ENCODE assay signal across 9 mouse cellular contexts in genomic region chr14:49525931-49526291, GRCm38 (mm10). TPM values are rescaled to one million over a fixed set of nuclear protein-coding genes. Genes with fewer than 3 reads are reported as not detected.
DNase-seq lines count a peak whose midpoint lies in the region; ATAC-seq and TF ChIP-seq lines count a peak whose summit lies in the region.
"Had no signal": no experiment of that assay in that cellular context is flagged by ENCODE, and none has a peak within 500 bp of the region (broad histone marks: within the 10 kb centered on the region; RNA-seq: fewer than 3 reads in every experiment).

Gene Slc35f4 (minus strand): TSS chr14:49526046.

- 14% methylated on average over 6 of the region's 6 CpGs for WGBS in kidney, embryonic 15.5 days
- 14% methylated on average over 6 of the region's 6 CpGs for WGBS in embryonic facial prominence, embryonic 14.5 days
- WGBS in intestine, embryonic 15.5 days: 16% methylated on average over 6 of the region's 6 CpGs
- WGBS in midbrain, embryonic 14.5 days: 9% methylated on average over 6 of the region's 6 CpGs
- WGBS in kidney, adult 2 months: 11% methylated on average over 6 of the region's 6 CpGs

- no peak within 1 kb of the TSS for H3K27ac ChIP-seq in kidney, embryonic 15.5 days
- no peak within 1 kb of the TSS for H3K27ac ChIP-seq in embryonic facial prominence, embryonic 14.5 days (replicated peaks; ENCODE audit: low read depth, low read length)
- no peak within 1 kb of the TSS for H3K27ac ChIP-seq in intestine, embryonic 15.5 days
- peak within 1 kb of the TSS; percentile 55 for H3K27ac ChIP-seq in midbrain, embryonic 14.5 days (replicated peaks; ENCODE audit: low read depth, low read length)
- H3K27ac ChIP-seq in kidney, adult 2 months (ENCODE audit: insufficient read depth, low read depth, low read length): no peak within 1 kb of the TSS

- no peak within 1 kb of the TSS for H3K9ac ChIP-seq in kidney, embryonic 15.5 days
- H3K9ac ChIP-seq in embryonic facial prominence, embryonic 14.5 days (ENCODE audit: low read depth, low read length): no peak within 1 kb of the TSS
- no peak within 1 kb of the TSS for H3K9ac ChIP-seq in intestine, embryonic 15.5 days
- H3K9ac ChIP-seq in midbrain, embryonic 14.5 days (replicated peaks; ENCODE audit: low read length): peak within 1 kb of the TSS; percentile 65

- peak within 1 kb of the TSS; percentile 34 for H3K4me3 ChIP-seq in kidney, embryonic 15.5 days (replicated peaks)
- peak within 1 kb of the TSS; percentile 28 for H3K4me3 ChIP-seq in embryonic facial prominence, embryonic 14.5 days (ENCODE audit: low read depth, low read length)
- H3K4me3 ChIP-seq in intestine, embryonic 15.5 days (replicated peaks): peak within 1 kb of the TSS; percentile 33
- H3K4me3 ChIP-seq in midbrain, embryonic 14.5 days (replicated peaks; ENCODE audit: low read depth, low read length): peak within 1 kb of the TSS; percentile 63
- H3K4me3 ChIP-seq in kidney, adult 2 months (ENCODE audit: insufficient read depth, low read depth, low read length): no peak within 1 kb of the TSS

- no peaks in the 10 kb centered on the region for H3K9me3 ChIP-seq in kidney, embryonic 15.5 days (replicated peaks)
- no peaks in the 10 kb centered on the region for H3K9me3 ChIP-seq in embryonic facial prominence, embryonic 14.5 days (ENCODE audit: control insufficient read depth, low read length)
- no peaks in the 10 kb centered on the region for H3K9me3 ChIP-seq in intestine, embryonic 15.5 days
- no peaks in the 10 kb centered on the region for H3K9me3 ChIP-seq in midbrain, embryonic 14.5 days (ENCODE audit: control insufficient read depth, low read length)

- no peak for ATAC-seq in kidney, embryonic 15.5 days (replicated peaks; ENCODE audit: low FRiP score)
- ATAC-seq in embryonic facial prominence, embryonic 14.5 days (ENCODE audit: low read depth): no peak
- no peak; the same call in 1 of the 2 replicates for ATAC-seq in intestine, embryonic 15.5 days
- ATAC-seq in midbrain, embryonic 14.5 days (ENCODE audit: low FRiP score, low TSS enrichment): peak; percentile 27; the same call in 1 of the 2 replicates

- no peak for DNase-seq in kidney, postnatal 25 days
- DNase-seq in embryonic facial prominence, embryonic 14.5 days (ENCODE audit: low spot score): no peak
- no peak for DNase-seq in midbrain, embryonic 14.5 days
- DNase-seq in thymus, postnatal 36 days: no peak
- DNase-seq in kidney, adult 2 months: no peak
- no peak for DNase-seq in yolk sac, embryonic 10.5 days (ENCODE audit: low spot score)
- DNase-seq: lung, postnatal 36 days had no signal

- no peak for TF ChIP-seq POLR2A in kidney, adult 2 months (IDR thresholded peaks at IDR 0.05; ENCODE audit: low read depth, low read length)

- no peaks in the 10 kb centered on the region for H3K36me3 ChIP-seq in kidney, embryonic 15.5 days
- no peaks in the 10 kb centered on the region for H3K36me3 ChIP-seq in embryonic facial prominence, embryonic 14.5 days (ENCODE audit: control insufficient read depth, insufficient read depth, low read length)
- H3K36me3 ChIP-seq in intestine, embryonic 15.5 days: no peaks in the 10 kb centered on the region
- H3K36me3 ChIP-seq in midbrain, embryonic 14.5 days (ENCODE audit: control insufficient read depth, insufficient read depth, low read length): no peaks in the 10 kb centered on the region
- H3K36me3 ChIP-seq in kidney, adult 2 months (ENCODE audit: control insufficient read depth, insufficient read depth, low read length): no peaks in the 10 kb centered on the region

- H3K4me2 ChIP-seq in kidney, embryonic 15.5 days: peak within 1 kb of the TSS; percentile 67
- H3K4me2 ChIP-seq in embryonic facial prominence, embryonic 14.5 days (ENCODE audit: low read depth, low read length): peak within 1 kb of the TSS; percentile 60
- peak within 1 kb of the TSS; percentile 73 for H3K4me2 ChIP-seq in intestine, embryonic 15.5 days (replicated peaks)
- peak within 1 kb of the TSS; percentile 81 for H3K4me2 ChIP-seq in midbrain, embryonic 14.5 days (ENCODE audit: low read length)

- no peak for TF ChIP-seq CTCF in kidney, adult 2 months (conservative IDR thresholded peaks at IDR 0.05; ENCODE audit: insufficient read depth, insufficient read length, low read depth, low read length)

- H3K4me1 ChIP-seq in kidney, embryonic 15.5 days: peaks cover 7% of the 10 kb centered on the region
- H3K4me1 ChIP-seq in embryonic facial prominence, embryonic 14.5 days (ENCODE audit: control insufficient read depth, insufficient read depth, low read length): peaks cover 5% of the 10 kb centered on the region; the same call in 1 of the 2 replicates
- H3K4me1 ChIP-seq in intestine, embryonic 15.5 days (replicated peaks): peaks cover 6% of the 10 kb centered on the region
- H3K4me1 ChIP-seq in midbrain, embryonic 14.5 days (ENCODE audit: control insufficient read depth, insufficient read depth, low read length): no peaks in the 10 kb centered on the region
- H3K4me1 ChIP-seq in kidney, adult 2 months (ENCODE audit: control insufficient read depth, insufficient read depth, low read length): no peaks in the 10 kb centered on the region

- peaks cover 17% of the 10 kb centered on the region for H3K27me3 ChIP-seq in kidney, embryonic 15.5 days
- peaks cover 13% of the 10 kb centered on the region for H3K27me3 ChIP-seq in embryonic facial prominence, embryonic 14.5 days (replicated peaks; ENCODE audit: control insufficient read depth, insufficient read depth, low read length)
- peaks cover 8% of the 10 kb centered on the region for H3K27me3 ChIP-seq in intestine, embryonic 15.5 days (replicated peaks)
- peaks cover 3% of the 10 kb centered on the region; the same call in 1 of the 2 replicates for H3K27me3 ChIP-seq in midbrain, embryonic 14.5 days (ENCODE audit: control insufficient read depth, insufficient read depth, low read length)
- H3K27me3 ChIP-seq in kidney, adult 2 months (replicated peaks; ENCODE audit: control insufficient read depth, insufficient read depth, low read length): peaks cover 2% of the 10 kb centered on the region; the same call in 1 of the 2 replicates

RNA-seq across cellular contexts. Expression of gene Slc35f4, which starts in this region (rescaled TPM):
- polyA plus RNA-seq in kidney, embryonic 15.5 days (2015; fragmentation: Nextera tagmentation; extraction: Ambion mirVana): 0.13 TPM in 1 of 2 replicates, not detected in the other
- 0.58 and 0.68 TPM in 2 replicates for polyA plus RNA-seq in embryonic facial prominence, embryonic 14.5 days (2014; fragmentation: Nextera tagmentation; extraction: Ambion mirVana)
- polyA plus RNA-seq in intestine, embryonic 15.5 days (2015; fragmentation: Nextera tagmentation; extraction: Ambion mirVana): 0.13 and 0.25 TPM in 2 replicates
- 13.1 and 15.5 TPM in 2 replicates for polyA plus RNA-seq in midbrain, embryonic 14.5 days (2014; fragmentation: Nextera tagmentation; extraction: Ambion mirVana)
- polyA plus RNA-seq in kidney, adult 2 months (2012; rRNA removed): not detected in 2 replicates
